Mouse (Mus musculus) heart, postnatal 14 days (tissue): ENCODE data around the gene Sly. TPM values are rescaled to one million over a fixed set of nuclear protein-coding genes. Genes with fewer than 3 reads are reported as not detected.
"Not testable (repeated sequence)": the region's sequence is repeated elsewhere in the genome, so short reads cannot be mapped to it uniquely, and the experiment has no call there.

Source experiments
- DNase-seq, 2 experiments: peaks; one replicate each; pipeline ENCODE4 v3.0.0; 2021 to 2022
- intact Hi-C: fragments of 180-260 bp; cut with DNase I; formaldehyde crosslinking; loops from one replicate; pipeline ENCODE4 v1.15.1; 2025
- long read RNA-seq, 2 experiments: library from polyadenylated mRNA; stranded (forward); transcript quantifications; one replicate each; pipeline ENCODE4 v2.0.0; 2021
- total RNA-seq, 2 experiments: library from RNA; stranded (reverse); gene quantifications; 2 replicates each; pipeline ENCODE4 v1.2.3; 2021

Sly gene
- total RNA-seq = not detected
- long read RNA-seq, experiment 1 = 0 reads
- long read RNA-seq, experiment 2 = 0 reads

- DNase-seq = not testable (repeated sequence)
These were observed at the start of gene Sly for GRCm38 (mm10) chrY:57186888-57187287. Gene Sly, plus strand, starts transcription at chrY:57187188.

More at GRCm38 (mm10) chrY:57186888-57187287, at the start of gene Sly:
- intact Hi-C loops = not testable (repeated sequence)
